ENCODE assay signal across 8 mouse cellular contexts in the genomic region with DNA sequence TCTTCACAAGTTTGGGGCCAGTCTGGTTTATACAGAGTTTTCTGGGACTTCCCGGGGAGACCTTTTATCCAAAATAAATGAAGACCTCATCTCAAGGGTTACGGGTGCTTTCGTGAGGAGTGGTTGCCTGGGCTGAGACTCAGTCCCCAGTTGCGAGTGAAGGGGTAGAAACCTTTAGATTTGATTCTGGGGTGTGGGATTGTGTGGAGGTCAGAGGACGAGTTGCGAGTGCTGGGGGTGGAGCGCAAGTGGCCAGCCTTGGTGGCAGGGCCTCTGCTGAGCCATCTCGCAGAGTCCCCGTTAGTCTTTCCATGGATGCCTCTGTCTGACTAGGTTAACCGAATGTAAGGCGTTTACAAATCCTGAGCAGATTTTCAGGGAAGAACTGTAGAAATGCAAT. TPM values are rescaled to one million over a fixed set of nuclear protein-coding genes. Genes with fewer than 3 reads are reported as not detected.
DNase-seq lines count a peak whose midpoint lies in the region; ATAC-seq and TF ChIP-seq lines count a peak whose summit lies in the region.

No protein-coding gene starts in this region.

- no peaks in the 10 kb centered on the region for H3K27me3 ChIP-seq in heart, embryonic 11.5 days (ENCODE audit: control insufficient read depth, insufficient read depth, low read length)
- H3K27me3 ChIP-seq in MEL (ENCODE audit: control insufficient read depth in 1 of 2, insufficient read depth in 2 of 2, low read length in 2 of 2) = peaks cover 0 to 2% of the 10 kb centered on the region in 2 experiments; a peak in 1 of 4 replicates
- H3K27me3 ChIP-seq in intestine, embryonic 15.5 days (replicated peaks) = no peaks in the 10 kb centered on the region
- H3K27me3 ChIP-seq in lung, embryonic 16.5 days (ENCODE audit: control insufficient read depth, insufficient read depth, low read depth, low read length) = no peaks in the 10 kb centered on the region
- H3K27me3 ChIP-seq in stomach, embryonic 16.5 days (ENCODE audit: control insufficient read depth, insufficient read depth, low read length) = no peaks in the 10 kb centered on the region

- ATAC-seq in heart, embryonic 11.5 days (replicated peaks; ENCODE audit: insufficient number of reproducible peaks, low FRiP score, low TSS enrichment) = no peak
- peak; percentile 49 for ATAC-seq in erythroblast, adult 5-6 weeks (replicated peaks; ENCODE audit: low FRiP score, poor library complexity, severe bottlenecking)
- no peak for ATAC-seq in intestine, embryonic 15.5 days
- peak; percentile 15; the same call in 1 of the 2 replicates for ATAC-seq in lung, embryonic 16.5 days (ENCODE audit: low read depth)
- no peak for ATAC-seq in stomach, embryonic 16.5 days (ENCODE audit: insufficient read depth, low FRiP score)

- H3K36me3 ChIP-seq in heart, embryonic 11.5 days (ENCODE audit: control insufficient read depth, insufficient read depth, low read length) = no peaks in the 10 kb centered on the region
- H3K36me3 ChIP-seq in MEL (ENCODE audit: control insufficient read depth in 1 of 2, insufficient read depth in 2 of 2, low read length in 2 of 2) = peaks cover 0 to 31% of the 10 kb centered on the region in 2 experiments; a peak in 2 of 4 replicates
- H3K36me3 ChIP-seq in intestine, embryonic 15.5 days = no peaks in the 10 kb centered on the region
- no peaks in the 10 kb centered on the region for H3K36me3 ChIP-seq in lung, embryonic 16.5 days (ENCODE audit: control insufficient read depth, insufficient read depth, low read length)
- no peaks in the 10 kb centered on the region for H3K36me3 ChIP-seq in stomach, embryonic 16.5 days (ENCODE audit: control insufficient read depth, insufficient read depth, low read length)

- H3K27ac ChIP-seq in heart, embryonic 11.5 days (ENCODE audit: low read depth, low read length) = peak overlapping the region; percentile 97
- H3K27ac ChIP-seq in MEL (ENCODE audit: control insufficient read depth, low read depth, low read length) = peak overlapping the region; percentile 32
- peak overlapping the region; percentile 82 for H3K27ac ChIP-seq in intestine, embryonic 15.5 days
- H3K27ac ChIP-seq in lung, embryonic 16.5 days (ENCODE audit: low read length) = peak overlapping the region; percentile 97
- peak overlapping the region; percentile 82 for H3K27ac ChIP-seq in stomach, embryonic 16.5 days (ENCODE audit: low read length)

- H3K9me3 ChIP-seq in heart, embryonic 11.5 days (replicated peaks; ENCODE audit: control insufficient read depth, low read length) = no peaks in the 10 kb centered on the region
- no peaks in the 10 kb centered on the region for H3K9me3 ChIP-seq in MEL (replicated peaks; ENCODE audit: insufficient read depth, low read length)
- no peaks in the 10 kb centered on the region for H3K9me3 ChIP-seq in intestine, embryonic 15.5 days
- H3K9me3 ChIP-seq in lung, embryonic 16.5 days (ENCODE audit: control insufficient read depth, low read length) = no peaks in the 10 kb centered on the region
- H3K9me3 ChIP-seq in stomach, embryonic 16.5 days (replicated peaks; ENCODE audit: control insufficient read depth, low read length) = no peaks in the 10 kb centered on the region; the same call in 1 of the 2 replicates

- no peak for TF ChIP-seq EP300 in MEL (IDR thresholded peaks at IDR 0.05; ENCODE audit: low read depth in 1 of 2, low read length in 2 of 2)

- peaks cover 5% of the 10 kb centered on the region for H3K4me1 ChIP-seq in heart, embryonic 11.5 days (ENCODE audit: control insufficient read depth, insufficient read depth, low read length)
- peaks cover 7 to 19% of the 10 kb centered on the region in 2 experiments for H3K4me1 ChIP-seq in MEL (ENCODE audit: control insufficient read depth in 1 of 2, insufficient read depth in 2 of 2, low read length in 2 of 2)
- 0 out of 2 replicates have a peak, but pooled peaks cover 5% of the 10 kb centered on the region for H3K4me1 ChIP-seq in intestine, embryonic 15.5 days (replicated peaks)
- peaks cover 14% of the 10 kb centered on the region for H3K4me1 ChIP-seq in lung, embryonic 16.5 days (replicated peaks; ENCODE audit: control insufficient read depth, insufficient read depth, low read length)
- H3K4me1 ChIP-seq in stomach, embryonic 16.5 days (ENCODE audit: control insufficient read depth, insufficient read depth, low read length) = peaks cover 11% of the 10 kb centered on the region

- H3K9ac ChIP-seq in heart, embryonic 11.5 days (ENCODE audit: low read depth, low read length) = peak overlapping the region; percentile 99
- H3K9ac ChIP-seq in MEL (ENCODE audit: control insufficient read depth, low read depth, low read length, poor library complexity, severe bottlenecking) = peak overlapping the region; percentile 77
- H3K9ac ChIP-seq in intestine, embryonic 15.5 days = peak overlapping the region; percentile 76
- H3K9ac ChIP-seq in lung, embryonic 16.5 days (ENCODE audit: low read length) = peak overlapping the region; percentile 98
- H3K9ac ChIP-seq in stomach, embryonic 16.5 days (ENCODE audit: low read length) = peak overlapping the region; percentile 97

- TF ChIP-seq POLR2A in MEL (IDR thresholded peaks at IDR 0.05; ENCODE audit: control insufficient read depth in 1 of 2, insufficient read depth in 1 of 2, low read depth in 1 of 2, low read length in 2 of 2, poor library complexity in 1 of 2) = no peak

- no peak for TF ChIP-seq CTCF in MEL (IDR thresholded peaks at IDR 0.05 in 2 of 3, conservative IDR thresholded peaks at IDR 0.05 in 1 of 3; ENCODE audit: control insufficient read depth in 1 of 3, insufficient read depth in 1 of 3, low read depth in 2 of 3, low read length in 3 of 3, poor library complexity in 1 of 3, severe bottlenecking in 1 of 3)

- peak overlapping the region; percentile 95 for H3K4me3 ChIP-seq in heart, embryonic 11.5 days (ENCODE audit: low read depth, low read length)
- H3K4me3 ChIP-seq in MEL (ENCODE audit: control insufficient read depth in 1 of 2, insufficient read depth in 1 of 2, low read depth in 2 of 2, low read length in 2 of 2) = peak overlapping the region; percentile 78 to 87
- peak overlapping the region; percentile 69 for H3K4me3 ChIP-seq in intestine, embryonic 15.5 days (replicated peaks)
- peak overlapping the region; percentile 92 for H3K4me3 ChIP-seq in lung, embryonic 16.5 days (ENCODE audit: low read length)
- peak overlapping the region; percentile 68 for H3K4me3 ChIP-seq in stomach, embryonic 16.5 days (replicated peaks; ENCODE audit: low read length)

- TF ChIP-seq RAD21 in MEL (IDR thresholded peaks at IDR 0.05; ENCODE audit: low read depth, low read length) = no peak

- WGBS in heart, embryonic 11.5 days (ENCODE audit: insufficient replicate concordance) = 2% methylated on average over 11 of the region's 11 CpGs
- WGBS in intestine, embryonic 15.5 days = 5% methylated on average over 11 of the region's 11 CpGs
- 2% methylated on average over 11 of the region's 11 CpGs for WGBS in lung, embryonic 16.5 days
- WGBS in stomach, embryonic 16.5 days = 2% methylated on average over 11 of the region's 11 CpGs

- peak overlapping the region; percentile 83 for H3K4me2 ChIP-seq in heart, embryonic 11.5 days
- H3K4me2 ChIP-seq in intestine, embryonic 15.5 days (replicated peaks) = peak overlapping the region; percentile 75
- H3K4me2 ChIP-seq in lung, embryonic 16.5 days (ENCODE audit: low read depth, low read length) = peak overlapping the region; percentile 79
- peak overlapping the region; percentile 86 for H3K4me2 ChIP-seq in stomach, embryonic 16.5 days (ENCODE audit: low read depth, low read length)

- no peak for DNase-seq in heart, adult 8-10 months (ENCODE audit: low spot score)
- DNase-seq in MEL (ENCODE audit: low read depth, low spot score) = no peak
- no peak for DNase-seq in right cerebral cortex, postnatal 36 days (ENCODE audit: low spot score in 2 of 2)

- H3K79me2 ChIP-seq in MEL (ENCODE audit: control insufficient read depth, insufficient read depth, low read length, poor library complexity) = peaks cover 35% of the 10 kb centered on the region

TF ChIP-seq in MEL, 35 proteins besides CTCF, POLR2A, EP300 and RAD21:
- TF ChIP-seq POLR2AphosphoS2 (IDR thresholded peaks at IDR 0.05; ENCODE audit: low read length) (no peak), ZC3H11A (IDR thresholded peaks at IDR 0.05; ENCODE audit: low read depth, low read length) (no peak), BHLHE40 (IDR thresholded peaks at IDR 0.05; ENCODE audit: borderline replicate concordance, low read depth, low read length) (no peak), TCF12 (IDR thresholded peaks at IDR 0.05; ENCODE audit: low read depth, low read length) (no peak), ZKSCAN1 (IDR thresholded peaks at IDR 0.05; ENCODE audit: low read depth, low read length) (no peak)
TF ChIP-seq in MEL: peak in this region for 0.

RNA-seq across cellular contexts. Expression of a gene that starts 0.8 kb away (rescaled TPM):
- polyA plus RNA-seq in heart, embryonic 11.5 days (2014; fragmentation: Nextera tagmentation; extraction: Ambion mirVana) = 30.1 and 31.5 TPM in 2 replicates
- total RNA-seq in heart, adult 8-10 months (2022) = 10 to 100 TPM; 11.1 to 14.3 (median 12.8) TPM
- total RNA-seq in MEL (2012; rRNA removed) = 8.3 and 8.9 TPM in 2 replicates
- polyA plus RNA-seq in MEL (2012; ENCODE audit: insufficient read depth in 1 of 2, insufficient read length in 2 of 2, low read depth in 1 of 2, low replicate concordance in 2 of 2, missing spikeins in 1 of 2) = 10 to 100 TPM in 1 of 2 experiments, not detected in 1; 12.2 TPM
- total RNA-seq in erythroblast, adult 5-6 weeks (2015; ENCODE audit: low replicate concordance) = 21.1 and 34.4 TPM in 2 replicates
- total RNA-seq in erythroblast, adult 5-6 weeks (2017; ENCODE audit: low replicate concordance) = 32.7 and 42.7 TPM in 2 replicates
- 31.2 and 36.1 TPM in 2 replicates for polyA plus RNA-seq in intestine, embryonic 15.5 days (2015; fragmentation: Nextera tagmentation; extraction: Ambion mirVana)
- 31.5 and 39.5 TPM in 2 replicates for polyA plus RNA-seq in lung, embryonic 16.5 days (2015; fragmentation: Nextera tagmentation; extraction: Ambion mirVana)
- polyA plus RNA-seq in stomach, embryonic 16.5 days (2015; fragmentation: Nextera tagmentation; extraction: Ambion mirVana) = 23.9 and 26.6 TPM in 2 replicates

RNA-seq across cellular contexts. Expression of a gene that starts 1.0 kb away (rescaled TPM):
- polyA plus RNA-seq in heart, embryonic 11.5 days (2014; fragmentation: Nextera tagmentation; extraction: Ambion mirVana) = 1.7 and 2.0 TPM in 2 replicates
- 1 to 10 TPM; 1.8 to 4.4 (median 3.0) TPM for total RNA-seq in heart, adult 8-10 months (2022)
- total RNA-seq in MEL (2012; rRNA removed) = 0.20 and 0.23 TPM in 2 replicates
- under 1 TPM in 1 of 2 experiments, not detected in 1; 0.52 TPM for polyA plus RNA-seq in MEL (2012; ENCODE audit: insufficient read depth in 1 of 2, insufficient read length in 2 of 2, low read depth in 1 of 2, low replicate concordance in 2 of 2, missing spikeins in 1 of 2)
- not detected in 2 replicates for total RNA-seq in erythroblast, adult 5-6 weeks (2015; ENCODE audit: low replicate concordance)
- total RNA-seq in erythroblast, adult 5-6 weeks (2017; ENCODE audit: low replicate concordance) = not detected in 2 replicates
- polyA plus RNA-seq in intestine, embryonic 15.5 days (2015; fragmentation: Nextera tagmentation; extraction: Ambion mirVana) = 2.9 and 3.7 TPM in 2 replicates
- 2.5 and 3.3 TPM in 2 replicates for polyA plus RNA-seq in lung, embryonic 16.5 days (2015; fragmentation: Nextera tagmentation; extraction: Ambion mirVana)
- polyA plus RNA-seq in stomach, embryonic 16.5 days (2015; fragmentation: Nextera tagmentation; extraction: Ambion mirVana) = 1.8 and 2.2 TPM in 2 replicates

Comparison
In these comparisons a context has a peak if more than half of its experiments do, and no peak if none do; other contexts are left out.
1. ATAC-seq: peak in erythroblast, adult 5-6 weeks (single experiment) and lung, embryonic 16.5 days (single experiment); none in heart, embryonic 11.5 days (single experiment), intestine, embryonic 15.5 days (single experiment) and stomach, embryonic 16.5 days (single experiment).
2. H3K27ac ChIP-seq: peak in every context shown above with its lines; median percentile 97 in heart, embryonic 11.5 days; 97 in lung, embryonic 16.5 days; 82 in intestine, embryonic 15.5 days; 82 in stomach, embryonic 16.5 days; 32 in MEL.
3. Peak in every context shown above with its lines, with median percentiles within 50 percentile points of each other: H3K4me2 ChIP-seq, H3K4me3 ChIP-seq and H3K9ac ChIP-seq.